Mouse (Mus musculus): ENCODE results near the gene P4ha2. TPM values are rescaled to one million over a fixed set of nuclear protein-coding genes. Genes with fewer than 3 reads are reported as not detected.

P4ha2 gene
- polyA plus RNA-seq, 1 experiment from 2014 or later: 26.0 TPM

GRCm38 (mm10) chr11:54057428-54057827 lies 42.5 kb upstream of the P4ha2 start:
- no peak for TF ChIP-seq CTCF (IDR thresholded peaks at IDR 0.05; ENCODE audit: low read depth)
- H3K4me2 ChIP-seq: no peak overlapping the region
- no peak overlapping the region for H3K4me3 ChIP-seq (ENCODE audit: low read depth, low read length)
- no peak overlapping the region for H3K27ac ChIP-seq (ENCODE audit: low read depth)
- H3K4me1 ChIP-seq (ENCODE audit: insufficient read depth): peaks cover 8% of the 10 kb centered on the region; the same call in 1 of the 2 replicates
- H3K9ac ChIP-seq: no peak overlapping the region
- no peak for DNase-seq
- ATAC-seq (ENCODE audit: insufficient read depth): no peak
- 33% methylated on average over 2 of the region's 2 CpGs for WGBS
- no peaks in the 10 kb centered on the region for H3K36me3 ChIP-seq (ENCODE audit: insufficient read depth)
- H3K9me3 ChIP-seq (ENCODE audit: low read depth, low read length): no peaks in the 10 kb centered on the region
- H3K27me3 ChIP-seq (ENCODE audit: insufficient read depth, low read length): no peaks in the 10 kb centered on the region

- H3K4me1 ChIP-seq (ENCODE audit: insufficient read depth): peaks cover 10% of the 10 kb centered on the region; the same call in 1 of the 2 replicates
- no peak overlapping the region for H3K27ac ChIP-seq (ENCODE audit: low read depth)
- 45% methylated on average over 10 of the region's 10 CpGs for WGBS
- no peaks in the 10 kb centered on the region for H3K9me3 ChIP-seq (ENCODE audit: low read depth, low read length)
- no peaks in the 10 kb centered on the region for H3K36me3 ChIP-seq (ENCODE audit: insufficient read depth)
- ATAC-seq (ENCODE audit: insufficient read depth) (no peak), DNase-seq (no peak)
- H3K27me3 ChIP-seq (ENCODE audit: insufficient read depth, low read length): no peaks in the 10 kb centered on the region
- no peak overlapping the region for H3K4me3 ChIP-seq (ENCODE audit: low read depth, low read length)
- no peak overlapping the region for H3K4me2 ChIP-seq
- no peak for TF ChIP-seq CTCF (IDR thresholded peaks at IDR 0.05; ENCODE audit: low read depth)
- no peak overlapping the region for H3K9ac ChIP-seq
Measured at GRCm38 (mm10) chr11:54058056-54058617, 41.8 kb upstream of the P4ha2 start.

GRCm38 (mm10) chr11:54058643-54059042 lies 41.3 kb upstream of the P4ha2 start:
- DNase-seq: peak; percentile 43
- H3K9ac ChIP-seq: no peak overlapping the region
- H3K4me2 ChIP-seq: no peak overlapping the region
- H3K4me1 ChIP-seq (ENCODE audit: insufficient read depth): peaks cover 10% of the 10 kb centered on the region; the same call in 1 of the 2 replicates
- H3K9me3 ChIP-seq (ENCODE audit: low read depth, low read length): no peaks in the 10 kb centered on the region
- H3K27ac ChIP-seq (ENCODE audit: low read depth): no peak overlapping the region
- no peak overlapping the region for H3K4me3 ChIP-seq (ENCODE audit: low read depth, low read length)
- TF ChIP-seq CTCF (IDR thresholded peaks at IDR 0.05; ENCODE audit: low read depth): no peak
- 23% methylated on average over 6 of the region's 6 CpGs for WGBS
- ATAC-seq (ENCODE audit: insufficient read depth): no peak
- no peaks in the 10 kb centered on the region for H3K36me3 ChIP-seq (ENCODE audit: insufficient read depth)
- no peaks in the 10 kb centered on the region for H3K27me3 ChIP-seq (ENCODE audit: insufficient read depth, low read length)

- no peak for TF ChIP-seq CTCF (IDR thresholded peaks at IDR 0.05; ENCODE audit: low read depth)
- Histone ChIP-seq H3K36me3 (ENCODE audit: insufficient read depth) (no peaks in the 10 kb centered on the region), H3K4me1 (ENCODE audit: insufficient read depth) (peaks cover 10% of the 10 kb centered on the region; the same call in 1 of the 2 replicates), H3K27ac (ENCODE audit: low read depth) (no peak overlapping the region), H3K9me3 (ENCODE audit: low read depth, low read length) (no peaks in the 10 kb centered on the region), H3K4me2 (no peak overlapping the region), H3K4me3 (ENCODE audit: low read depth, low read length) (no peak overlapping the region), H3K27me3 (ENCODE audit: insufficient read depth, low read length) (no peaks in the 10 kb centered on the region), H3K9ac (no peak overlapping the region)
- ATAC-seq (ENCODE audit: insufficient read depth): no peak
- WGBS: 20% methylated on average over 1 of the region's 1 CpGs
- DNase-seq: no peak
Measured at GRCm38 (mm10) chr11:54059526-54059925, 40.4 kb upstream of the P4ha2 start.

- no peak overlapping the region for H3K27ac ChIP-seq (ENCODE audit: low read depth)
- DNase-seq: peak; percentile 60
- H3K36me3 ChIP-seq (ENCODE audit: insufficient read depth): no peaks in the 10 kb centered on the region
- no peak for TF ChIP-seq CTCF (IDR thresholded peaks at IDR 0.05; ENCODE audit: low read depth)
- ATAC-seq (ENCODE audit: insufficient read depth): peak; percentile 33
- H3K4me2 ChIP-seq: no peak overlapping the region
- no peak overlapping the region for H3K4me3 ChIP-seq (ENCODE audit: low read depth, low read length)
- H3K9me3 ChIP-seq (ENCODE audit: low read depth, low read length): no peaks in the 10 kb centered on the region
- H3K9ac ChIP-seq: no peak overlapping the region
- peaks cover 10% of the 10 kb centered on the region; the same call in 1 of the 2 replicates for H3K4me1 ChIP-seq (ENCODE audit: insufficient read depth)
- no peaks in the 10 kb centered on the region for H3K27me3 ChIP-seq (ENCODE audit: insufficient read depth, low read length)
- 28% methylated on average over 9 of the region's 9 CpGs for WGBS
Measured at GRCm38 (mm10) chr11:54060316-54060715, 39.6 kb upstream of the P4ha2 start.

GRCm38 (mm10) chr11:54062086-54062752 lies 37.7 kb upstream of the P4ha2 start:
- Histone ChIP-seq H3K9ac (no peak overlapping the region), H3K4me2 (no peak overlapping the region), H3K27me3 (ENCODE audit: insufficient read depth, low read length) (0 out of 2 replicates have a peak, but pooled peaks cover 4% of the 10 kb centered on the region), H3K4me1 (ENCODE audit: insufficient read depth) (peaks cover 10% of the 10 kb centered on the region; the same call in 1 of the 2 replicates), H3K4me3 (ENCODE audit: low read depth, low read length) (no peak overlapping the region), H3K27ac (ENCODE audit: low read depth) (no peak overlapping the region), H3K9me3 (ENCODE audit: low read depth, low read length) (no peaks in the 10 kb centered on the region), H3K36me3 (ENCODE audit: insufficient read depth) (no peaks in the 10 kb centered on the region)
- WGBS: 65% methylated on average over 12 of the region's 12 CpGs
- TF ChIP-seq CTCF (IDR thresholded peaks at IDR 0.05; ENCODE audit: low read depth): no peak
- DNase-seq (no peak), ATAC-seq (ENCODE audit: insufficient read depth) (no peak)

- peaks cover 10% of the 10 kb centered on the region; the same call in 1 of the 2 replicates for H3K4me1 ChIP-seq (ENCODE audit: insufficient read depth)
- no peak for TF ChIP-seq CTCF (IDR thresholded peaks at IDR 0.05; ENCODE audit: low read depth)
- no peak overlapping the region for H3K27ac ChIP-seq (ENCODE audit: low read depth)
- WGBS: 52% methylated on average over 9 of the region's 9 CpGs
- no peak for ATAC-seq (ENCODE audit: insufficient read depth)
- no peak overlapping the region for H3K4me3 ChIP-seq (ENCODE audit: low read depth, low read length)
- peak; percentile 60 for DNase-seq
- no peak overlapping the region for H3K4me2 ChIP-seq
- no peaks in the 10 kb centered on the region for H3K36me3 ChIP-seq (ENCODE audit: insufficient read depth)
- 0 out of 2 replicates have a peak, but pooled peaks cover 4% of the 10 kb centered on the region for H3K27me3 ChIP-seq (ENCODE audit: insufficient read depth, low read length)
- no peak overlapping the region for H3K9ac ChIP-seq
- no peaks in the 10 kb centered on the region for H3K9me3 ChIP-seq (ENCODE audit: low read depth, low read length)
Measured at GRCm38 (mm10) chr11:54062753-54063471, 37.0 kb upstream of the P4ha2 start.

All from lung, embryonic 14.5 days (tissue).